Mouse (Mus musculus): ENCODE results near the gene Herc3. TPM values are rescaled to one million over a fixed set of nuclear protein-coding genes. Genes with fewer than 3 reads are reported as not detected.

The Herc3 gene
- polyA plus RNA-seq, 1 experiment: 44.3 TPM

DNA sequence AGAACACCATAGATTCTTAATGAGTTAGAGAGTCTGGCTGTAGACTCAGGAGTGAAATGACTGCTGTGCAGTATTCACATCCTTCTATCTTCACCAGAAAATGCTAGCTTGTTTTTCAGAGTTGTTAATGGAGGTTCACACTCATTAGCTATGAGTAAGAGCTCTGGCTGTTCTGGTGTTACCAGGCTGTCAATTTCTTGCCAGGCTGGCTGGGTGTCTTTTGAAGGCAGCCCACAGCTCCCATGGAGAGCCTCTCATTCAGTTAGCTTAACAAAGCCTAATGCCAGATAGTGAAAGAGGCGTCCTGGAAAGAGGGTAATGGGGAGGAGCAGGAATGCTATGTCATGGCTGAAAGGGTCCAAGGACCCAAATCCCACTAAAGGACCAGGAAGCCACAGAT is 6.7 kb downstream of the Herc3 start:
- DNase-seq (ENCODE audit: low read depth): peak; percentile 92
- no peak for TF ChIP-seq POLR2A (IDR thresholded peaks at IDR 0.05; ENCODE audit: borderline replicate concordance, extremely low read depth, insufficient read depth, insufficient read length, poor library complexity, severe bottlenecking)
- no peak for TF ChIP-seq CTCF (IDR thresholded peaks at IDR 0.05; ENCODE audit: borderline replicate concordance, extremely low read depth, insufficient read depth, insufficient read length)

DNA sequence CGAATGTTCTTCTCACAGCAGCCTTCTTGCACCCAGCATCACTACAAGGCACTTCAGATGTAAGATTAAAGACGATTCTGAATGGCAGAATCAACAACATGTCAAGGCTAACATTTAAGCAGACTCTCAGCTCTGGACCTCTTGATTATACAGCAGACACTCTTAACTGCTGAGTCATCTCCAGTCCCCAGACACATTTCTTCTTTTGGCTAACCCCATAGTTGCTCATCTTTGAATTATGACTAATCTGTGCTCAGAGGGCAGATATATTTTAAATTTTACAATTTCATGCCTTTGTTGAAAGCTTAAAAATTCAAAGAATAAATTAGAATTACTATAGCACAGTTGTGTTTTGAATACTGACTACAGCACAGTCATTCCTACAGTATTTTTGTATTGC is 9.9 kb downstream of the Herc3 start:
- TF ChIP-seq POLR2A (IDR thresholded peaks at IDR 0.05; ENCODE audit: borderline replicate concordance, extremely low read depth, insufficient read depth, insufficient read length, poor library complexity, severe bottlenecking) (no peak), CTCF (IDR thresholded peaks at IDR 0.05; ENCODE audit: borderline replicate concordance, extremely low read depth, insufficient read depth, insufficient read length) (no peak)
- DNase-seq (ENCODE audit: low read depth): no peak

DNA sequence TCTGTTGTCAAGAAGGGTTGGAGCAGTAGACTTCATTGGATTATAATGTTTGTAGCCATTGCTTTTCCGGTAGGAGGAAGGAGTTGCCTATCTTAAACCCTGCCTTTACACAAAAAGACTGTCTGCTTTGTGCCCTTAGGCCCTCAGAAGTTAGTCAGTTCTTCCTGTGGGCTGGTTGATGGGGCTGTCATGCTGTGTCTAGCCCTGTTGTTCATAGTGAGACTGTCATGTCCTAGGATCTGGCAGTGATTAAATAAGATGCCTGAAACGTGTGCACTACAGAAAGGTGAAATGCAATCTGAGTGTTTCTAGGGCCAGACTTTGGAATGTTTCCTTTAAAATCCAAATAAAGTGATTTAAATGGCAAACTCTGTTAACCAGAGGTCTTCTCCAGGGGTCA is 10.9 kb downstream of the Herc3 start:
- TF ChIP-seq CTCF (IDR thresholded peaks at IDR 0.05; ENCODE audit: borderline replicate concordance, extremely low read depth, insufficient read depth, insufficient read length) (no peak), POLR2A (IDR thresholded peaks at IDR 0.05; ENCODE audit: borderline replicate concordance, extremely low read depth, insufficient read depth, insufficient read length, poor library complexity, severe bottlenecking) (no peak)
- DNase-seq (ENCODE audit: low read depth): no peak

DNA sequence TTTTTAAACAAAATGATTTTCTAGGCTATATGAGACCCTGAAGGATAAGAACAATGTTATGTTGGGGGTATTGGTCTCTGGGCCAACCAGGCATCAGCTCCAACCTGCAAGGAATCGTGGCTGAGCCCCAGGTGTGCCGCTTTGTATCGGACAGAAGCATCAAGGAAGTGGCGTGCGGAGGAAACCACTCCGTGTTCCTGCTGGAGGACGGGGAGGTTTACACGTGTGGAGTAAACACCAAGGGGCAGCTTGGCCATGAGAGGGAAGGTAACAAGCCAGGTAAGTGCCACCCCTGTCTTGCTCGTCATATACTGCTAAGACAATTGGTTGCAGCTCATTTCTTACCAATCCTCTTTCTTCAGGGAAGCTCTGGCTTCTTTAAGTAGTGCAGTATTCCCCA is 12.3 kb downstream of the Herc3 start:
- no peak for TF ChIP-seq CTCF (IDR thresholded peaks at IDR 0.05; ENCODE audit: borderline replicate concordance, extremely low read depth, insufficient read depth, insufficient read length)
- no peak for TF ChIP-seq POLR2A (IDR thresholded peaks at IDR 0.05; ENCODE audit: borderline replicate concordance, extremely low read depth, insufficient read depth, insufficient read length, poor library complexity, severe bottlenecking)
- no peak for DNase-seq (ENCODE audit: low read depth)

DNA sequence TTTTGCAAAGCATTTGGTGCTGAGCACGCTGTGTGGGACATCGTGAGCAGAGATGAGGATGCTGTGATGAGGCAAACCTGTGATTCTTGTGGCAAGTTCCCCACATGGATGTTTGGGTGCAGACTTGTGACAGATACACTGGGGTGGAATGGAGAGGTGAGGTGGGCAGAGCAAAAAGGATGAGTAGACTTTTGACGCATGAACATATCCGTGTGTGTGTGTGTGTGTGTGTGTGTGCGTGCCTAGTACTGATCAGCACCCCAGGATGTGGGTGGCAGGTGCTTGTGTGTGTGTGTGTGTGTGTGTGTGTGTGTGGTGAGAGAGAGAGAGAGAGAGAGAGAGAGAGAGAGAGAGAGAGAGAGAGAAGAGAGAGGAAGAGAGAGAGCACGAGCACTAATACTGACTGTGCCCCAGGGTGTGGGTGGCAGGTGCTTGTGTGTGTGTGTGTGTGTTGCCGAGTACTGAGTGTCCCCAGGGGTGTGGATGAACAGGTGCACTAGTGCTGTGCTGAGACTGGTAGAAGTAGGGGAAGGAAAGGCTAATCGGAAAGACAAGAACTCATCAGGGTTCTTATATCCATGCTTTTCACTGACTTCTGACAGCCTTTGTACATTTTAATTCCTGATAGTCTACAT is 13.0 kb downstream of the Herc3 start:
- no peak for DNase-seq (ENCODE audit: low read depth)
- no peak for TF ChIP-seq CTCF (IDR thresholded peaks at IDR 0.05; ENCODE audit: borderline replicate concordance, extremely low read depth, insufficient read depth, insufficient read length)
- TF ChIP-seq POLR2A (IDR thresholded peaks at IDR 0.05; ENCODE audit: borderline replicate concordance, extremely low read depth, insufficient read depth, insufficient read length, poor library complexity, severe bottlenecking): no peak

DNA sequence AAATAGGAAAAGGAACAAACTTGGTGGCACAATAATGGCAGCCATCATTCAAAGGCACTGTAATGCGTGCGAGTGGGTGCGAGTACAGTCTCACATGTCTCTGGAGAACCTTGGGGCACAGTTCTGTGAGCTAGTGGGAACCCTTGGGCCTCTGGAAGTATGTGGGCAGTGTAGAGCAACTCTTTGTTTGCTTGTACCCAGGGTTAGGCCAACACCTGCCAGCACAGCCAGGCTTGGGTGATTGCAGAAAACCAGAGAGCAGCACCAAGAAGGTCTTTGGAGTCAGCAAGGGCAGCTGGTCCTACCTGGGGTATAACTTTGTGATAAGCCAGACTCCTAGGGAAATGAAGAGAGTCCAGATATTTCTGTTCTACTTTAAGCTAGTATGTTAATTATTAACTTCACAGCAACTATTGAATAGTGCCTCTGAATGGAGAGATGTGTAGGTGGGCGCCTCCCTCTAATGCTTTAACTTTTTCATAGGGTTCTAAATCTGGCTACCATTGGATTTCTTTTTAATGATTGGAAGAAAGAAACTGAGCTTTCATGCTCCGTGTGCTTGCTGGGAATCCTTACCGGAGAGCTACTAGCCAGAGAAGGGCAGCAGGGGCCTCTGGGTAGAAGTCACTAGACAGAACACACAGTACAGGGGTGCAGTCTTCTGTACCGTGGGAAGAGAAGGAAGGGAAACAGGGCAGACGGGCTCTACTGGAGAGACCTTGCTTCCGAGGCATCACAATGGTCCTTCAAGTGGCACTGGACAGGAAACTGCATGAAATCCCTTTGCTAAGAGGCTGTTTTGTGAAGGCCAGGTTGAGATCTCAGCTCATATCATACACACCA is 15.8 kb downstream of the Herc3 start:
- TF ChIP-seq CTCF (IDR thresholded peaks at IDR 0.05; ENCODE audit: borderline replicate concordance, extremely low read depth, insufficient read depth, insufficient read length): no peak
- TF ChIP-seq POLR2A (IDR thresholded peaks at IDR 0.05; ENCODE audit: borderline replicate concordance, extremely low read depth, insufficient read depth, insufficient read length, poor library complexity, severe bottlenecking): no peak
- DNase-seq (ENCODE audit: low read depth): no peak

DNA sequence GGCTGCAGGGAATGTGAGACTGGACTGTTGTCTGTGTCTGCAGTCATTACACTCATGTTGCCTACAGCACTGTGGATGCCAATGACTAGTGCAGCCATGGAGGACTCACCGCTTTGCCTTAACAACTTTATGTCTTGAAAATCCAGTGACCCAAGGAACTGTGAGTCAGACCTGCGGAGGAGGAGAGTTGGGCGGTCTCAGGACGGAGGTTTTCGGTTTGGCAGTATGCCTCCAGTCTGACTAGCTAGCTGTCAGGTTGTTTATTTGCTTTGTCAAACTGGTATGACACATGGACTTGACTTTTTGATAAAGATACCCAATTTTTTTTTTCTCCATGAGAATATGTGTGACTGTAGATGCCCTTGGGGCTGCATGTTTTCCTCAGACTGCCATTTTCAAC is 16.6 kb downstream of the Herc3 start:
- TF ChIP-seq POLR2A (IDR thresholded peaks at IDR 0.05; ENCODE audit: borderline replicate concordance, extremely low read depth, insufficient read depth, insufficient read length, poor library complexity, severe bottlenecking): no peak
- TF ChIP-seq CTCF (IDR thresholded peaks at IDR 0.05; ENCODE audit: borderline replicate concordance, extremely low read depth, insufficient read depth, insufficient read length): no peak
- no peak for DNase-seq (ENCODE audit: low read depth)

DNA sequence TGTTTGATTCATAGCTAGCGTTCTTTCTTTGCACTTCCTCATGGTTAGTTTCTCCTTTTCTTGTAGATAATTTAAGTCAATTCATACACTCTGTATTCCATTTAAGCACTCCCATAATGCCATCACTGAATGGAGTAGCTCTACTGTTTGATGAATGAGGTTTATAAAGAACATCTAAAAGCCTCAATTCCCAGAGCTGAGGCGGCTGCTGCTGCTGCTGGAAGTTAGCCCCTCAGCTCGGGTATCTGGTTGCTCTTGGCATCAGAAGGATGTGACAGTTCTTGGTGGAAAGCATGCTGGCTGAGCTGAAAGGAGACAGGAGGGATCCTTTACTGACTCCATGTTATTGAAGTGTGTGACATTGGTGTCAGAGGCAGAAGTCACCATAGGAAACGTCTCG is 18.1 kb downstream of the Herc3 start:
- peak; percentile 58 for DNase-seq (ENCODE audit: low read depth)
- no peak for TF ChIP-seq POLR2A (IDR thresholded peaks at IDR 0.05; ENCODE audit: borderline replicate concordance, extremely low read depth, insufficient read depth, insufficient read length, poor library complexity, severe bottlenecking)
- TF ChIP-seq CTCF (IDR thresholded peaks at IDR 0.05; ENCODE audit: borderline replicate concordance, extremely low read depth, insufficient read depth, insufficient read length): no peak

DNA sequence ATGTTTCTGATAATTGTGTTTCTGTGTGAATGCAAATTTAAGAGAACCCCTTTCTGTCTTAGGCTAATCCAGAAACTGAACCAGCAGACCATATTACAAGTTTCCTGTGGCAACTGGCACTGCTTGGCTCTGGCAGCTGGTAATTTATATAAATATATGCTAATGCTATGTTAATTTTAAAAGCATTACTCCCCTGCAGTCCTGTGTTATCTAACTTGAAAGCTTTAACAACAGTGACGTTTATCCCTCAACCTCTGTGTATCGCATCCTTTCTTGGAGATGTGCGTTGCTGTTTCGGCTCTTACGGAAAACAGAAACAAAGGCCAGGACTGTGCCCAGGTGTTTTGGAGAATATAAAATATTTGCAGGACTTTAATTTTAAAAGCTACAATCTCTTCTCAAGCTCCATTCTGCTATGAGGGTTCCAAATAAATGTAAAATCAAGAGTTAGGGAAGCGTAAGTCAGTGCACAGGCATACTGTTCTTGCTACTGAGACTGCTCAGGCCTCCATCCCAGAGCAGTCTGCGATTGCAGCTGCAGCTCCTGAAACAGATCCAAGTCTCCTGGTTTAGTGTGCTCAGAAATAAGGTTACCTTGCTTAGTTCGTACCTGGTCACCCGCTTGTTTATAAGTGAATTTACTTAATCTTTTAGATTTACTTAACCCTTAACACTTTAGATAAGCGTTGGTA is 24.6 kb downstream of the Herc3 start:
- TF ChIP-seq CTCF (IDR thresholded peaks at IDR 0.05; ENCODE audit: borderline replicate concordance, extremely low read depth, insufficient read depth, insufficient read length) (no peak), POLR2A (IDR thresholded peaks at IDR 0.05; ENCODE audit: borderline replicate concordance, extremely low read depth, insufficient read depth, insufficient read length, poor library complexity, severe bottlenecking) (no peak)
- DNase-seq (ENCODE audit: low read depth): peak; percentile 78

DNA sequence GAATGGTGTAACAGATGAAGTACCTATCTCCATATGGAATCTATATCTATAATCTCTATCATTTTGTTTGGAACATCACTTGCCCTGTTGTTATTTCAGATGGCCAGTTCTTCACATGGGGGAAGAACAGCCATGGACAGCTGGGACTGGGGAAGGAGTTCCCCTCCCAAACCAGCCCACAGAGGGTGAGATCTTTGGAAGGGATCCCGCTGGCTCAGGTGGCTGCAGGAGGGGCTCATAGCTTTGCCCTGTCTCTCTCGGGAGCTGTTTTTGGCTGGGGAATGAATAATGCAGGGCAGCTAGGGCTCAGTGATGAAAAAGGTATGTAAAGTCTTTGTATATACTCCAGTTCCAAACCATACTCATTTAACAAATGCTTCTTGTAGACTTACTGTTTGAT is 25.2 kb downstream of the Herc3 start:
- TF ChIP-seq CTCF (IDR thresholded peaks at IDR 0.05; ENCODE audit: borderline replicate concordance, extremely low read depth, insufficient read depth, insufficient read length): no peak
- no peak for TF ChIP-seq POLR2A (IDR thresholded peaks at IDR 0.05; ENCODE audit: borderline replicate concordance, extremely low read depth, insufficient read depth, insufficient read length, poor library complexity, severe bottlenecking)
- peak; percentile 34 for DNase-seq (ENCODE audit: low read depth)

DNA sequence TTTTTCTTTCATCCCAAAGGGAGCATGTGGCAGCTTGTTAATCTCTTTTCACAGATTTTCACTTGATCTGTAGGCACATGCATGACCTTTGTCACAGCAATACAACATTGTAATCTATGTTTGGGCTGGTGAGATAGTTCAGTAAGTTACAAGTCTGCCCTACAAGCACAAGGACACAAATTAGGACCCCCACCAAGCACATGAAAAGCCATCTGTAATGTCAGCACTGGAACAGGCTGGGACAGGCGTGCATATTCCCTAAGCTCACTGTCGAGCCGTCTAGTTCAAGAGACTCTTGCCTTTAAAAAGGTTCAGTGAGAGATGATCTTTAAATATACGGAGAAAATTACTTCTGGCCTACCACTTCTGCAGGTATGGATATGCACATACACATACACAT is 28.3 kb downstream of the Herc3 start:
- DNase-seq (ENCODE audit: low read depth): peak; percentile 64
- TF ChIP-seq POLR2A (IDR thresholded peaks at IDR 0.05; ENCODE audit: borderline replicate concordance, extremely low read depth, insufficient read depth, insufficient read length, poor library complexity, severe bottlenecking) (no peak), CTCF (IDR thresholded peaks at IDR 0.05; ENCODE audit: borderline replicate concordance, extremely low read depth, insufficient read depth, insufficient read length) (no peak)

All from brain, embryonic 14.5 days (tissue).